Mouse (Mus musculus): ENCODE measurements around the gene Neb.

Neb gene

DNA sequence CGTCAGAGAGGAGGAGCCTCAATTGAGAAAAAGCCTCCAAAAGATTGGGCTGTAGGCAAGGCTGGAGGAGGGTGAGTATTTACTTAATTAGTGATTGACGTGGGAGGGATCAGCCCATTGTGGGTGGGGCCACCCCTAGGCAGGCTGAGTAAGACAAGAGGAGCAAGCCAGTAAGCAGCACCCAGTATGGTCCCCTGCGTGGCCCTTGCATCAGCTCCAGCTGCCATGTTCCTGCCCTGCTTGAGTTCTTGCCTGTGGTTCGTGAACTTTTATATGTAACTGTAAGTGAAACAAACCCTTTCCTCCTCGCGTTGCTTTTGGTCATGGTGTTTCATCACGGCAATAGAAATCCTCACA, at the start of gene Neb:
Gene Neb (minus strand): TSS at position 27 of the 357 bp plus-strand sequence.
- DNase-seq (ENCODE audit: low spot score) = peak; percentile 89

DNA sequence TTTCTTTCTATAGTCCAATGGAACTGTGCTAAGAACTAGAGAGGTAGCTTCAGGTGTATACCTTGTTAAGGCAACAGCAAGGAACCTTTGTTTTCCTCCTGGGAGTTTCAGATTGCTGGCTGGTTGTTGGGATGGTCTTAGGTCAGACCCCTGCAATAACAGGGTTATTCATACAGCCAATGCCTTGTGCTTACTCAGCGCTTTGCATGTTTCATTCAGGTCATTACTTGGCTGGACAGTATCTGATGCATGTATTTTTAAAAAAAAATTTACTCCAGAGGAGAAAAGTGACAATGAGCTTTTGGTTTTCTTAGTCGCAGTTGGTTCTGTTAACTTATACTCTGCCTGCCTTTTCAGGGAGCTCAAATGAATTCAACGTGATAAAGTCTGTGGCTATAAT, 49.1 kb upstream of the Neb start:
- DNase-seq (ENCODE audit: low spot score) = no peak

DNA sequence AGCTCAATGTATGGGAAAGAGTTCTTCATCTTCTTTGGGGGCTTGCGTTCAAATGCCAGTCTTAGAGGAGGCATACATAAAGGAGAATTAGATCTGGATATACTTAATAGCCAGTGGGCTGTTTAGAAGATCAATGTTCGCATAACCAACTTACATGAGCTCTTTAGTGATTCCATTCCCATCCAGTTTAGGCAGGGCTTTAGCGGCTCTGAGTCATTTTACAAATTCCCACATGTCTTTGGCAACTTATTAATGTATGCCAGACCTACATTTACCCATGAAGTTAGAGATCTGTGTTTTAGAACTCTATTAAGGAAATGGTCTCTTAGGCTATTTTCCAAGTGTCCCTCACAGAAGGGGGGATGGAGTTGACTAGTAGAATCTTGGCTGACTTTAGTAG, 47.8 kb upstream of the Neb start:
- DNase-seq (ENCODE audit: low spot score) = no peak

DNA sequence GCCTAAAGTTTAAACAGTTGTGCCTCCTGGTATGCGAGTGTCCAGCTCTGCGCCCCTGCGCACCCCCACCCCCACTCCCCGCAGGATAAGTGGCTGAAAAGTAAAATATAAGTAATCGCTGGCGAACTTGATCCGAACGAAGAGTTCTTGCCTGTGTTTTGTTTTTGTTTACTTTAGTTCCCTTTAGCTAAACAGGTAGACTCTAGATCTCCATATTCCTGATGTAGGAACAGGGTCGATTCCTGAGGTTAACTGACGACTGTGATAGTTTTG, 47.2 kb upstream of the Neb start:
- DNase-seq (ENCODE audit: low spot score) = no peak

DNA sequence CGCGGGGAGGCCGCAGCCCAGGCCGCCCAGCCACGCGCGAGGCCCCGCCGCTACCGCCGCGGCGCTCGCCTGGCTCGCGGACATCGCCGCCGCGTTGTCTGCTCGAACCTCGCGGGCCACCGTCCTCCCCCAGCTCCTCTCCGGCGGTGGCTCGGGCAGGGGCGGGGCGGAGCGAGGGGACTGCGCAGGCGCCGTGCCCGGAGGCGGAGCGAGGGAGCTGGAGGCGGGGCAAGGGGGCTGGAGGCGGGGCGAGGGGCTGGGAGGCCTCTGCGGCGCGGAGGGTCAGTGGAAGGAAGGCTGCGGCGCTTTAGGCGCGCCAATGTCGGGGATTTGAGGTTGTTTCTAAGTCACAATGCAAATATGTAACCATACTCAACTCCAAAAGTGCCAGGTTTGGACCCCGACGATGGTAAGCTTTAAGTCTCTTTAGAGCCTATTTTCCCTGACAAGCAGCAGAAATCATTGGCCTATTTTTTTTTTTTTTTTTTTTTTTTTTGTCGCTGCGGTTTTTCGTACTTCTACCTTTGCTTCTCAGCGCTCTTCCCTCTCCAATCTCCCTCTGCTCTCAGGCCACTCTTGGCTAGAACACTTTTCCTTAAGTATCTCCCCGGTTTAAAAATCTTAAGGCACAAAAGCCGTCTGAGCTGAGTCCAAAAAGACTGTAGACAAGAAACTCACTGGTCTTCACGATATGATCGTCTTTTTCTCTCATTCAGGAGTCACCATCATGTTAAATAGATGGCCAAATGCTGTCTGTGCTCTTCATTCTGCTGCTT, 46.7 kb upstream of the Neb start, which contains the start of gene Arl5a:
Gene Arl5a (minus strand): TSS at position 155 of the 776 bp plus-strand sequence.
- peak; percentile 96 for DNase-seq (ENCODE audit: low spot score)

- peak; percentile 62 for DNase-seq (ENCODE audit: low spot score)
Observed at GRCm38 (mm10) chr2:52424248-52424728, 46.0 kb upstream of the Neb start.

- DNase-seq (ENCODE audit: low spot score) = no peak
Observed at GRCm38 (mm10) chr2:52423611-52424247, 45.5 kb upstream of the Neb start.

DNA sequence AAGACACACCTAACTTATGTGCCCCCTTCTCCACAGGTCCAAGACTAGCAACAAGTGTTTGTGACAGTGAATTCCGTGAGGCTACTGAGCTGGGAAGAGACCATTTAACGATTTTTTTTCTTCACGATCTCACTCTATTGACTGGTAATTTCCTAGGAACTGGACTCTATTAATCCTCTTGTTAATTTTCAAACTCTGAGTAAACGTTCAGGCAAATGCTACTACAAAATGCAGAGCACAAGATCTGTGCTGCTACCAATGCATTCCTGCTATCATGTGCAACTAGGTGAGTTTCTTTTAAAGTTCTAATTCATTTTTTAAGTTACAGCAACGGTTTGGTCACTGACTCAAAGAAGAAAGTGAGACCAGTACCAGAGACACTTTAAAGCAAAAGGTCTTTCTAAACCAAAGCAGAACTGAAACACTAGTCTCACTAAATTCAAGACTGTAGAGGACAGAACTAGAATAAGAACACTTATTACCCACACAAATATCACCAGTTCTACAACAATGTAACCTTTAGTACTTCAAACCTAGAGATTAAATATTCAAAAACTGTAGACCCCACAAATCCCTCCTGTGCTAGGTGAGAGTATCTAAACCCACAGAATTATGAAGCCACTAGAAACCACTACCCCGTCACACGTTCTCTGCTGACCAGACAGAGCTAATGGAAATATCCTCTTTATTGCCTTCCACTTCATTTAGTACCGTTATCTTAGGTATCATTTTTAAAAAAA, 44.8 kb upstream of the Neb start:
- no peak for DNase-seq (ENCODE audit: low spot score)

- no peak for DNase-seq (ENCODE audit: low spot score)
Observed at GRCm38 (mm10) chr2:52421197-52421596, 42.9 kb upstream of the Neb start.

DNA sequence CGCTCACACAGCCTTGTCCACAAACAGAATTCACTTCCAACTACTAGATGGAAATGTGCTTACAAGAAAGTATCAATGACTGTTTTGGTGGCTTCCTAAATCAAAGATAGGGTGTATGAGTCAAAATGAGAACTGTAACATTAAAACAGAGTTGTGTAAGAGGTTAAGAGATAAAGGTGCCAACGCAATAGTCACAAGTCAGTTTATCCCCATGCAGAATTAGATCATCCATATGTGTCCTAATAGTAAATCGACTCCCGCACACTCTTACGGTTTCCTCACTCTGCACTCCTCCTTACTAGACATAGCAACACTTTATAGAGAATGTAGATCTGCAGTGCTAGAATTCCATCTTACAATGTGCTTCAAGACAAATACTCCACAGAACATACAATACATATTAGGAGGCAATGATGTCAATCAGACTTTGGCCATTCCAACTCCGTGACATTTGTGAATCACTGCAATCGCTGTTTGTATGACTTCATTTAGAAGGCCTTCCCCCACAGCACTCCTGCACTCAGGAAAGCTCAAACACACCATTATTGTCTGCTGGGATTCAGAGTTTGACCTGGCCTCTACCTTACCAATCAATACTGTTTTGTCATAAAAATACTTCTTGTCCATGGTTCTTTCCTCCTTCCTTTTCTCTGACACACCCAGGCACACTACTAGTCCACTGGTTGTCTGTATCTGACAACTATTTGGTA, 41.9 kb upstream of the Neb start:
- no peak for DNase-seq (ENCODE audit: low spot score)

DNA sequence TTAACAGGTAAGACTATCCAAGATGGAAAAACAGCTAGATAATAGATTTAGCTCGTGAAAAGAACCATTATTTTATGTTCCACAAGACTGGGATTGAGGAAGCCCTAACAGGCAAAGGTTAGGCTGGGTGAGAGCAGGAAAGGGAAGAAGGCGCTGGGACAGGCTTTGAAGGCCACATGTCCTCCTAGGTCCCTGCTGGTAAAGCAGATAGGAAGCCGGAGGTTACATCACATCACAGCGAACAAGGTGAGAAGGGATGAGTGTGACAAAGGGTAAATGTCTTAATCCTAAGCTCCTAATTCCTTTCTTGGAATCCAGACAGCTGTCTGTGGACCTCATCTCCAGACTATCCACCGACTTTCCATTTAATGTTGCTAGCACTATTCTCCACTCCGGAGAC, 41.0 kb upstream of the Neb start:
- DNase-seq (ENCODE audit: low spot score) = no peak

DNA sequence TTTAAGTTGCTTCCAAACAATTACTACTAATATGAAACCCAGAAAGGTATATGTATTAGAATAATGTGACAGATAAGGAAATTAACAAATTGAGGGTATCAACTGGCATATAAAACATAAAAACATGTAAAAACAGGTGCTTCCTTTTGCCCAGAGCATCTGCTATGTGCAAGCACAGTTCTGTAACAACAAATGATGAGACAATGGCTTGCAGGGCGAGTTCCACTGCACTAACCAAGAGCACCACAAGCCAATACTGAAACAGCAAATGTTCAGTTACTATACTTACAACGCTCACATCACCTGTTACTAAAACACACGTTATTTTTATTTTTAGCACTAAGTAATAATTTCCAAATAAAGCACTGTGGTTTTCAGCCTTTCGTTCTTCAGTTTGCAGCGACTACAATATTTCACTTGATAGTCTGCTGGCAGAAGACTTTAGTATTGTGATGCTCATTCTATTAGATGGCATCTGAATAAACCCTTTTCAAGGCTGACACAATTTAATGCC, 34.3 kb upstream of the Neb start:
- no peak for DNase-seq (ENCODE audit: low spot score)

- peak; percentile 19 for DNase-seq (ENCODE audit: low spot score)
Observed at GRCm38 (mm10) chr2:52406480-52406879, 28.2 kb upstream of the Neb start.

- DNase-seq (ENCODE audit: low spot score) = no peak
Observed at GRCm38 (mm10) chr2:52405238-52405637, 27.0 kb upstream of the Neb start.

GRCm38 (mm10) chr2:52394529-52394928, 16.3 kb upstream of the Neb start:
- no peak for DNase-seq (ENCODE audit: low spot score)

DNA sequence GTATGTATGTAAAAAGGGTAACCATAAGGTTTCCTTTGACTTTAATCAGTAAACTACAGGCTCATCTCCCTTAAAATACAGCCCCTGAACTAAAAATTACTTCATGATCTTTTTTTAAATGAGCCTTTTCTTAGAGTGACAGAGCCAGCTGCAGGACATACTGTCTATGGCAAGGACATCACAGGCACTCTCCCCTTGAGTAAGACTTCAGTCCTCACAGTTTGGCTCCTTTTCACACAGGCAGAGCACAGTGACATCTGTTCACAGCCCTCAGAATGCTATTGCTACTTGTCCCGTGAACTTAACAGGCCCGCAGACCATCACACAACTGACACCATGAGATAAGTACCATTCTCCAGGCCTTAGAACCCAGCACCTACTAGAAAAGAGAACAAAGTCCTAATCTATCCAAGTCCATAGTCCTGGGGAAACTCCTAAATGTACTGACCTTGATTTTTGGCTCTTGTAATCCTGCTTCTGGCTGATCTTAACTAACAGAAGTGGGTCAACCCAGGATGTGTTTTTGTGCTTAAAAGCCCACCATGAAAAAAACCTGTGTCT, 12.2 kb upstream of the Neb start:
- no peak for DNase-seq (ENCODE audit: low spot score)

DNA sequence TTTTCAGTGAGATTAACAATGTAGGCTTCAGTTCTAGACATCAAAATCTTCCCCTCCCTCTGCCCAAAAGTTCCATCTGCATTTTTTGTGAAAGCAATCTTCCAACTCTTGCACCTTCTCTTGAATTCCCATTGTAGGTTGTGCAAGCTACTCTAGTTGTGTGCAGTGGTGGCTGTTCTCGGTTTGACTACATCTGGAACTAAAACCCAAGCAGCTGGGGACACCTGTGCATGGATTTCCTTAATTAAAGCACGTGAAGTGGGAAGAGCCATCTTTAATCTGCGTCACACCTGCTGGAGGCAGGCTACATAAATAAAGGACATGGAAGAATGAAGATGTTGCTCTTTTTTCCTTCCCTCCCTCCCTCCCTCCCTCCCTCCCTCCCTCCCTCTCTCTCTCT, 11.7 kb upstream of the Neb start:
- no peak for DNase-seq (ENCODE audit: low spot score)

- no peak for DNase-seq (ENCODE audit: low spot score)
Observed at GRCm38 (mm10) chr2:52386451-52386850, 8.2 kb upstream of the Neb start.

DNA sequence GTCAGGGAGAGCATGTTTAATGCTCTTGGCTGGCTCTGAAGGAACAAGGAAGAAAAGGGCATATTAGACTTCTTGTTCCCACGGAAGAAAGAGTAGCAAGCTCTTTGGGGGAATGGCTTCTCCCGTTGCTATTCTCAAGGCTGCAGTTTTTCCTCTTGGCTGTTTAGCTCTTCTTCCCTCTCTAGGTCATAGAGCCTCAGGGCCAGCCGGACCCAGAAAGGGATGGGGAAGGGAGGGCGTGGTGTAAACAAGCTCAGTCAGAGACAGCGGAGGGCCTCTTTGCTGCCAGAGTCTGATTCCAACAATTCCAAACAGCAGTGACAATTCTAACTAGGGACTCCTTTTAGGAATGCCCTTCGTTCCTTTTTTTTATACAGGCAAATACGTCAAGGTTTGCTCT, 7.8 kb upstream of the Neb start:
- no peak for DNase-seq (ENCODE audit: low spot score)

- DNase-seq (ENCODE audit: low spot score) = peak; percentile 65
Observed at GRCm38 (mm10) chr2:52378848-52379261, 581 bp upstream of the Neb start.

GRCm38 (mm10) chr2:52377706-52378447, 397 bp downstream of the Neb start:
- peak; percentile 27 for DNase-seq (ENCODE audit: low spot score)
